Comparison of ENCODE assay signal across 8 mouse cellular contexts in the genomic region with DNA sequence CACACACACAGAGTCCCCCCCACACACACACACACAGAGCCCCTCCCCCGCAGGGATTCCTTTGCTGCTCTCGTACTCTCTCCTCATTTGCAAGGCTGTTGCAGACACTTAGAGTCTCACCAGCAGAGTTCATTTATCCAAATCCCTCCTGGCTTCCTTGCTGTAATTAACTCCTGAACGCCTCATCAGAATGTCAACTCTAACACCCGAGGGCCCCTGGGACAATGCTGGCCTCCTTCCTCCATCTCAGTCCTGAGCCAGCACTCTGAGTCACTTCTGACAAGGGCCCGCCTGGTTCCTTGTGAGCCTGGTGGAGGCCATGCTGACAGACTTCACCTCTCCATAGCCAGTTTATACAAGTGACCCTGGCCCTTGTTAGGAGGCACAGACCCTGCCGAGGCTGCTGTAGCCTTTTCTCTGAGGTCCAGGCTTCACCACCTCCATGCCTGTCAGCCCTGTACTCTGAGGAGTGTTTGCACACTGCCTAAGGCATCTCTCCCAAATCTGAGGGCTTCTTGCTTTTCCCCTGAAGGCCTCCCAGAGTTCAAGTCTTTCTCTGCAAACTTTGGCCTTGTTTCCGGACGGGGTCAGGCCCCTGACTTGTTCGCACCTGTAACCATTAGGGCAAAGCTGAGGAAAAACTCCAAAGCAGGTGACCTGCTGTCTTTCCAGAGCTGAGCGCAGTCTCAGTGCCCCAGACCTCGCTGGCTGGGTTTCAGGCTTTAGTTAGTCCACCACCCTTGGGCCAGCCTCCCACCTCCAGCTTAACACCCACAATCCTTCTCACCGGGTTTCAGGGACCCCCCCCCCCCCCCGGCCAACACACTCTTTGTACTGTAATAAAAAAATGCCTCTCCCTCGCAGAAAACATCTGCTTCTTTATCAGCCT. TPM values are rescaled to one million over a fixed set of nuclear protein-coding genes. Genes with fewer than 3 reads are reported as not detected.
DNase-seq lines count a peak whose midpoint lies in the region; ATAC-seq and TF ChIP-seq lines count a peak whose summit lies in the region.

No protein-coding gene starts in this region.

- no peak overlapping the region for H3K4me2 ChIP-seq in hindbrain, embryonic 12.5 days (replicated peaks)
- H3K4me2 ChIP-seq in lung, embryonic 15.5 days: no peak overlapping the region

- H3K27ac ChIP-seq in gastrocnemius, adult 2 months: no peak overlapping the region; the same call in 1 of the 2 replicates
- peak overlapping the region; percentile 12 for H3K27ac ChIP-seq in hindbrain, embryonic 12.5 days
- H3K27ac ChIP-seq in lung, embryonic 15.5 days: peak overlapping the region; percentile 31; the same call in 1 of the 2 replicates

- H3K9me3 ChIP-seq in hindbrain, embryonic 12.5 days (replicated peaks): no peaks in the 10 kb centered on the region
- H3K9me3 ChIP-seq in lung, embryonic 15.5 days: no peaks in the 10 kb centered on the region

- ATAC-seq in hindbrain, embryonic 12.5 days (ENCODE audit: low FRiP score): peak; percentile 80
- ATAC-seq in lung, embryonic 15.5 days (ENCODE audit: borderline replicate concordance, extremely low read depth, low FRiP score, low TSS enrichment): peak; percentile 82

- intact Hi-C loops in gastrocnemius, adult 2 months (cut with DNase I): no loop called here

- TF ChIP-seq CTCF in gastrocnemius, adult 2 months (IDR thresholded peaks at IDR 0.05): no peak

- DNase-seq in kidney, adult 11 months: peak; percentile 30
- no peak for DNase-seq in kidney, adult 18-20 months
- peak; percentile 69 for DNase-seq in cerebellum, adult 9-10 months
- DNase-seq in gastrocnemius, adult 2 months: peak; percentile 79
- peak; percentile 71 for DNase-seq in retina, postnatal 1 day
- no peak for DNase-seq in spleen, postnatal 36 days (ENCODE audit: low spot score in 2 of 2)

- H3K4me1 ChIP-seq in hindbrain, embryonic 12.5 days: peaks cover 21% of the 10 kb centered on the region
- peaks cover 21% of the 10 kb centered on the region for H3K4me1 ChIP-seq in lung, embryonic 15.5 days

- H3K36me3 ChIP-seq in hindbrain, embryonic 12.5 days: no peaks in the 10 kb centered on the region
- no peaks in the 10 kb centered on the region for H3K36me3 ChIP-seq in lung, embryonic 15.5 days

- no peak overlapping the region for H3K4me3 ChIP-seq in gastrocnemius, adult 2 months
- no peak overlapping the region for H3K4me3 ChIP-seq in hindbrain, embryonic 12.5 days
- no peak overlapping the region for H3K4me3 ChIP-seq in lung, embryonic 15.5 days

- H3K9ac ChIP-seq in hindbrain, embryonic 12.5 days: 0 out of 2 replicates have a peak overlapping the region, but pooled peaks have one; percentile 2
- no peak overlapping the region for H3K9ac ChIP-seq in lung, embryonic 15.5 days

- 35% methylated on average over 14 of the region's 14 CpGs for WGBS in hindbrain, embryonic 12.5 days
- 29% methylated on average over 14 of the region's 14 CpGs for WGBS in lung, embryonic 15.5 days

- no peaks in the 10 kb centered on the region for H3K27me3 ChIP-seq in hindbrain, embryonic 12.5 days
- H3K27me3 ChIP-seq in lung, embryonic 15.5 days: no peaks in the 10 kb centered on the region

RNA-seq across cellular contexts. Expression of gene Ptrhd1, which starts 45.4 kb away (rescaled TPM):
- total RNA-seq in gastrocnemius, adult 2 months (2021): 1 to 10 TPM; 5.2 to 5.6 TPM
- 4.7 and 6.2 TPM in 2 replicates for polyA plus RNA-seq in hindbrain, embryonic 12.5 days (2016; fragmentation: Nextera tagmentation; extraction: Ambion mirVana)
- polyA plus RNA-seq in lung, embryonic 15.5 days (2015; fragmentation: Nextera tagmentation; extraction: Ambion mirVana): 6.1 and 6.2 TPM in 2 replicates

RNA-seq across cellular contexts. Expression of gene Cenpo, which starts 45.7 kb away (rescaled TPM):
- total RNA-seq in gastrocnemius, adult 2 months (2021): 1 to 10 TPM; 1.6 to 1.8 TPM
- polyA plus RNA-seq in hindbrain, embryonic 12.5 days (2016; fragmentation: Nextera tagmentation; extraction: Ambion mirVana): 14.8 and 15.3 TPM in 2 replicates
- 16.3 and 17.0 TPM in 2 replicates for polyA plus RNA-seq in lung, embryonic 15.5 days (2015; fragmentation: Nextera tagmentation; extraction: Ambion mirVana)

RNA-seq across cellular contexts. Expression of gene Adcy3, which starts 55.5 kb away (rescaled TPM):
- 1 to 10 TPM; 1.0 to 2.0 TPM for total RNA-seq in gastrocnemius, adult 2 months (2021)
- polyA plus RNA-seq in hindbrain, embryonic 12.5 days (2016; fragmentation: Nextera tagmentation; extraction: Ambion mirVana): 10.2 and 11.0 TPM in 2 replicates
- 10.9 and 12.2 TPM in 2 replicates for polyA plus RNA-seq in lung, embryonic 15.5 days (2015; fragmentation: Nextera tagmentation; extraction: Ambion mirVana)

Comparison
In these comparisons a context has a peak if more than half of its experiments do, and no peak if none do; other contexts are left out.
1. DNase-seq: peak in kidney, adult 11 months (single experiment), cerebellum, adult 9-10 months (single experiment), gastrocnemius, adult 2 months (single experiment) and retina, postnatal 1 day (single experiment); none in kidney, adult 18-20 months (single experiment) and spleen, postnatal 36 days (0 of 2).